Mouse (Mus musculus) left cerebral cortex, postnatal 25 days (tissue): ENCODE results near the gene Psmf1. TPM values are rescaled to one million over a fixed set of nuclear protein-coding genes. Genes with fewer than 3 reads are reported as not detected.

Experiments
- total RNA-seq, 2 experiments: library from RNA; stranded (reverse); gene quantifications; 2 replicates each; pipeline ENCODE4 v1.2.3; 2021

Psmf1 gene
- total RNA-seq, 2 experiments from 2014 or later: 39.0 to 42.2 TPM

Other genes with a start within 250 kb of the Psmf1 start
- 100 to 1,000 TPM; 710 to 729 TPM for gene Fkbp1a, start 201.7 kb downstream of the Psmf1 start, total RNA-seq
- gene Sdcbp2, start 171.6 kb downstream of the Psmf1 start, total RNA-seq: 1 to 10 TPM; 1.3 to 1.9 TPM
- 100 to 1,000 TPM; 293 to 301 TPM for gene Snph, start 111.6 kb downstream of the Psmf1 start, total RNA-seq
- gene Rad21l, start 75.7 kb downstream of the Psmf1 start, total RNA-seq: under 1 TPM; 0.25 to 0.50 TPM
- 10 to 100 TPM in 1 of 2 experiments, 1 to 10 TPM in 1; 6.1 to 11.1 TPM for gene Tmem74b, start 42.2 kb downstream of the Psmf1 start, total RNA-seq
- gene Rspo4, start 98.7 kb upstream of the Psmf1 start, total RNA-seq: under 1 TPM in 1 of 2 experiments, not detected in 1; 0.14 TPM
- under 1 TPM; 0.14 to 0.37 TPM for gene Angpt4, start 167.0 kb upstream of the Psmf1 start, total RNA-seq
- 1 to 10 TPM; 6.6 to 8.4 TPM for gene Fam110a, start 236.0 kb upstream of the Psmf1 start, total RNA-seq